Mouse (Mus musculus): ENCODE data around the gene Pcgf1. TPM values are rescaled to one million over a fixed set of nuclear protein-coding genes. Genes with fewer than 3 reads are reported as not detected.

Pcgf1 gene
- polyA plus RNA-seq, 1 experiment from 2014 or later, result 14.4 TPM

DNA sequence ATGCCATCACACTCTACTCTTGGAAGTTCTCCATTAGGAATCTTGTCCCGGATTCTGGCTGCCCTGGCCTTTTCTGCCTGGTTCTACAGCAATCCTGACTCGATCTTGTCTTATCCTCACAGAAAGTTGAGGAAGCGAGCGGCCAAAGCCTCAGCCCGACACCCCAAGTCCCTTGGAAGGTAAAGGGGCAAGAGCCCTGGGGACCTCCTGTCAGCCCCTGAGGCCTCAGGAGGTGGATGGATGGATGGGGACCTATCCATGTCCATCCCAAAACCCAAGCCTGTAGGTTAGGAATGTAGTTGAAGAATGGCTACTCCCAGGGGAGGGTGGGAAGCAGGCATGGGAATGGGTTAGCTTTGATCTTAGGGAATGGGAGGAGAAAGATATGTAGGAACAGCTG is 33.7 kb upstream of the Pcgf1 start:
- no peak for TF ChIP-seq CTCF (IDR thresholded peaks at IDR 0.05; ENCODE audit: low read depth)
- H3K27ac ChIP-seq (ENCODE audit: low read depth, low read length), result no peak overlapping the region
- no peak for ATAC-seq
- WGBS, result 88% methylated on average over 5 of the region's 5 CpGs
- no peak overlapping the region for H3K9ac ChIP-seq (ENCODE audit: low read depth, low read length)
- no peak overlapping the region for H3K4me2 ChIP-seq (replicated peaks; ENCODE audit: low read depth)
- no peaks in the 10 kb centered on the region for H3K4me1 ChIP-seq (replicated peaks; ENCODE audit: control insufficient read depth, insufficient read depth, low read length)
- H3K9me3 ChIP-seq (ENCODE audit: control insufficient read depth), result no peaks in the 10 kb centered on the region
- no peaks in the 10 kb centered on the region for H3K27me3 ChIP-seq (replicated peaks; ENCODE audit: control insufficient read depth, insufficient read depth, low read length)
- H3K4me3 ChIP-seq (ENCODE audit: low read depth, low read length), result no peak overlapping the region
- H3K36me3 ChIP-seq (ENCODE audit: control insufficient read depth, insufficient read depth), result no peaks in the 10 kb centered on the region; the same call in 1 of the 2 replicates

DNA sequence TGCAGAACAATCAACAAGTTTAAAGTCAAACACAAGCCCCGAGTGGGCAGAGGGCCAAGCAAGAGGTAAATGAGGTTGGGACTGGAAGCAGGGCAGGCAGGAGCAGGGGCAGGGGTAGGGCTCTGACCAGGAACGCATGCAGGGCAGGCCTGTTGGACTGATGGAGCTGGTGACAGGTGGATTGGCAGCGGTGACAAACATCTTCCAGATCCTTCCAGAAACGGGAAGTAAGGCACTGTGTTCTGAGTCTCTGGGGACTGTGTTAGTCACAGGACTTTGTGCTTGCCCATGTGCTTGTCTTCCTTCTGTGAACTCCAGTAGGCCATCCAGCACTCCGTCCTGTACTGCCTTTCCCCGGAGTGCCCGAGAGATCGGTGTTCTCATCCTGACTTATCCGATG is 32.9 kb upstream of the Pcgf1 start:
- no peaks in the 10 kb centered on the region for H3K9me3 ChIP-seq (ENCODE audit: control insufficient read depth)
- no peak for ATAC-seq
- no peaks in the 10 kb centered on the region for H3K27me3 ChIP-seq (replicated peaks; ENCODE audit: control insufficient read depth, insufficient read depth, low read length)
- no peak overlapping the region for H3K4me3 ChIP-seq (ENCODE audit: low read depth, low read length)
- WGBS, result 68% methylated on average over 9 of the region's 9 CpGs
- TF ChIP-seq CTCF (IDR thresholded peaks at IDR 0.05; ENCODE audit: low read depth), result no peak
- no peak overlapping the region for H3K9ac ChIP-seq (ENCODE audit: low read depth, low read length)
- H3K4me1 ChIP-seq (replicated peaks; ENCODE audit: control insufficient read depth, insufficient read depth, low read length), result no peaks in the 10 kb centered on the region
- H3K4me2 ChIP-seq (replicated peaks; ENCODE audit: low read depth), result no peak overlapping the region
- no peak overlapping the region for H3K27ac ChIP-seq (ENCODE audit: low read depth, low read length)
- no peaks in the 10 kb centered on the region; the same call in 1 of the 2 replicates for H3K36me3 ChIP-seq (ENCODE audit: control insufficient read depth, insufficient read depth)

DNA sequence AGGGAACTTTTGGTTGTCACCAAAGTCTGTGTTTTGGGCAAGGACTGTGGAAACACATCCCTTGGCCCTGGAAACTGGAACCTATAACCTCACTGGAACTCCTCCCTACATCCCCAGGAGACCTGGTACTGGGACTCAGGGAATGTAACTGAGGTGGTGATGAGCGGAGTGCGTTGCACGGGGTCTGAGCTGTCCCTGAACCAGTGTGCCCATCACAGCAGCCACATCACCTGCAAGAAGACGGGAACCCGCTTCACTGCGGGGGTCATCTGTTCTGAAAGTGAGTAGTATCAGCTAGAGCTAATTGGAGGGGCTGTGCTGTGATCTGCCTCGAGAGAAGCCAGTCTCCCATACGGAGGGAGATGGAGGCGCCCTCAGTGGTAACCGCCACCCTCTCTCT is 28.3 kb upstream of the Pcgf1 start:
- Histone ChIP-seq H3K27me3 (replicated peaks; ENCODE audit: control insufficient read depth, insufficient read depth, low read length) (no peaks in the 10 kb centered on the region), H3K9me3 (ENCODE audit: control insufficient read depth) (no peaks in the 10 kb centered on the region), H3K4me3 (ENCODE audit: low read depth, low read length) (no peak overlapping the region), H3K36me3 (ENCODE audit: control insufficient read depth, insufficient read depth) (peaks cover 10% of the 10 kb centered on the region; the same call in 1 of the 2 replicates), H3K27ac (ENCODE audit: low read depth, low read length) (no peak overlapping the region), H3K4me1 (replicated peaks; ENCODE audit: control insufficient read depth, insufficient read depth, low read length) (0 out of 2 replicates have a peak, but pooled peaks cover 5% of the 10 kb centered on the region), H3K4me2 (replicated peaks; ENCODE audit: low read depth) (no peak overlapping the region), H3K9ac (ENCODE audit: low read depth, low read length) (no peak overlapping the region)
- TF ChIP-seq CTCF (IDR thresholded peaks at IDR 0.05; ENCODE audit: low read depth), result no peak
- ATAC-seq, result no peak
- WGBS, result 67% methylated on average over 10 of the region's 10 CpGs

DNA sequence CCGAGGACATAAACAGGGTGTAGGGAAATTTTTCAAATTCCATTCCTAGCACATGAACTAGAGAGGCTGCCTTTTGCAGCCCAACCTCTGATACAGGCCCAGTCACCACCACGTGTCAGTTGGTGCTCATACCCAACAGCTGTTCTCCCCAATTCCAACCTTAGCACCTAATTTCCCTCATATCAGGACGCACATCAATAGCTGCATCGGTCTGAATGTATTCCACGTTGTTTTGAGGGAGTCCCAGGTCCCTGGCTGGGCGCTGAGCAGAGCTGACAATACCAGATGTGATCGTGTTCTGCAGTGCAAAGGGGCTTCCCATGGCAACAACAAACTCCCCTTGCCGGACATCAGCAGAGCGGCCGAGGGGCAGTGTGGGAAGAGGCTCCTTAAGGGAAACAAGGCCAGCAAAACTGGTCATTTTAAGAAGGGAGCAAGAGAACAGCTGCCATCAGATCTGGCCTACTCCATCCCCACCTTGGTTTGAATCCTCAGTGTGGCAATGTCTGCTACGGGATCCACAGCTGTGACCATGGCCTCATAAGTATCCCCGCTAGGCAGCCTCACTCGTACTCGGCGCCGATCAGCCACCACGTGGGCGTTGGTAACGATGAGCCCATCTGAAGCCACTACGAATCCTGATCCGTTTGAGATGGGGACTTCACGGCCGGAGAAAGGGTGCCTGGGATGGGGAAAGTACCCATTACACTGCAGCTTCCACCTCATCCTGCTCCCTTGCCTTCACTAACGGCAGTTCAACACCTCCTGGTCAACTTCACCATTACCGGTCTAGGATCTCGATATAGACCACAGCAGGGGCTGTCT is 24.3 kb upstream of the Pcgf1 start:
- peak; percentile 12; the same call in 1 of the 2 replicates for TF ChIP-seq CTCF (IDR thresholded peaks at IDR 0.05; ENCODE audit: low read depth)
- Histone ChIP-seq H3K36me3 (ENCODE audit: control insufficient read depth, insufficient read depth) (peaks cover 21% of the 10 kb centered on the region; the same call in 1 of the 2 replicates), H3K9ac (ENCODE audit: low read depth, low read length) (peak overlapping the region; percentile 71), H3K4me3 (ENCODE audit: low read depth, low read length) (peak overlapping the region; percentile 89), H3K9me3 (ENCODE audit: control insufficient read depth) (no peaks in the 10 kb centered on the region), H3K4me2 (replicated peaks; ENCODE audit: low read depth) (peak overlapping the region; percentile 98), H3K4me1 (replicated peaks; ENCODE audit: control insufficient read depth, insufficient read depth, low read length) (0 out of 2 replicates have a peak, but pooled peaks cover 9% of the 10 kb centered on the region), H3K27me3 (replicated peaks; ENCODE audit: control insufficient read depth, insufficient read depth, low read length) (no peaks in the 10 kb centered on the region), H3K27ac (ENCODE audit: low read depth, low read length) (peak overlapping the region; percentile 50)
- WGBS, result 3% methylated on average over 26 of the region's 26 CpGs
- no peak for ATAC-seq

DNA sequence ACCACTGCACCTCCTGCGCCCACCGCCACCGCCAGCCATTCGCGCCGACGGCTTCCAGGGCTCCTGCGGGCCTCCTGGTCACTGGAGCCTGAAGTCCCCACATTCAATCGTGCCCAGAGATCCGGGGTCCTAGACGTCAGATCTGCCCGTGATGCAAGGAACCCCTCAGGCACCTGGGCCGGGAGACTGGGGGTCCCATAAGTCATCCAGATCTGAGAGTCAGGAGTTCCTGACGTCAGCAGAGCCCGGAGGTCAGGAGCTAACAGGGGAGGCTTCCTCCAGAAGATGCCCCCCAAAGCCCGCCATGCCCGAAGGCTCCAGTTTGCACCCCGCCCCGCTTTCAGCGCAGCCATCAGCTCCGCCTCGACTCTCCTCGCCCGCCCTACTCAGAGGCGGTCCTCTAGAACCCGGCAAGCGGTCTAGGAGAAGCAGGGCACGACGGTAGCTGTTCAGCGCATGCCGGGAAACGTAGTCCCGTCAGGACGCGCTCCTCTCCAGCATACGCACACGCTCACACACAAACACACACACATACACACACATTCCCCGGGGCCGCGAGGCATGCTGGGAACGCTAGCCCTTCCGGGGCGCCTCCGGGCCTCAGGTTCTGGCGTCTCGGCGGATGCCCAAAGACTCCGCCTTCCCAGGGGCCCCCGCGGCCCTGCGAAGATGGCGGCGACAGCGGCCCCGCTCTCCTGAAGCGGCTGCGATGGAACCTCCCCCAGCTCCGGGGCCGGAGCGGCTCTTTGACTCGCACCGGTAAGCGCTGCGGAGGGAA is 23.4 kb upstream of the Pcgf1 start, which contains the start of gene Aup1:
TSS of gene Aup1 (plus strand) at position 448 of the 778 bp plus-strand sequence.
- Histone ChIP-seq H3K4me3 (ENCODE audit: low read depth, low read length) (peak within 1 kb of the TSS; percentile 89), H3K4me1 (replicated peaks; ENCODE audit: control insufficient read depth, insufficient read depth, low read length) (0 out of 2 replicates have a peak, but pooled peaks cover 9% of the 10 kb centered on the region), H3K27ac (ENCODE audit: low read depth, low read length) (peak within 1 kb of the TSS; percentile 88), H3K9me3 (ENCODE audit: control insufficient read depth) (no peaks in the 10 kb centered on the region), H3K9ac (ENCODE audit: low read depth, low read length) (peak within 1 kb of the TSS; percentile 96), H3K36me3 (ENCODE audit: control insufficient read depth, insufficient read depth) (peaks cover 21% of the 10 kb centered on the region; the same call in 1 of the 2 replicates), H3K27me3 (replicated peaks; ENCODE audit: control insufficient read depth, insufficient read depth, low read length) (no peaks in the 10 kb centered on the region), H3K4me2 (replicated peaks; ENCODE audit: low read depth) (peak within 1 kb of the TSS; percentile 98)
- TF ChIP-seq CTCF (IDR thresholded peaks at IDR 0.05; ENCODE audit: low read depth), result 0 out of 2 replicates have a peak, but pooled peaks have one; percentile 1
- peak; percentile 88 for ATAC-seq
- WGBS, result under 1% methylated on average over 64 of the region's 64 CpGs
